Mouse (Mus musculus) C2C12 (cell line): ENCODE measurements around the gene A3galt2. TPM values are rescaled to one million over a fixed set of nuclear protein-coding genes. Genes with fewer than 3 reads are reported as not detected.

Source experiments
- H3K27me3 ChIP-seq: one replicate; pipeline ENCODE4 v1.6.1; 2011; ENCODE audit not compliant: control insufficient read depth, insufficient read depth, insufficient read length
- H3K36me3 ChIP-seq: one replicate; pipeline ENCODE4 v1.6.1; 2011; ENCODE audit not compliant: control insufficient read depth, insufficient read depth
- H3K4me3 ChIP-seq: one replicate; pipeline ENCODE4 v1.5.1; 2011; ENCODE audit warnings: mild to moderate bottlenecking, control low read depth; ENCODE audit not compliant: poor library complexity, insufficient read depth, severe bottlenecking
- H3K79me2 ChIP-seq: one replicate; pipeline ENCODE4 v1.6.1; 2011; ENCODE audit not compliant: control insufficient read depth, insufficient read depth
- H3K79me3 ChIP-seq: one replicate; pipeline ENCODE4 v1.6.1; 2011; ENCODE audit warnings: low read depth, control low read depth
- H3ac ChIP-seq: one replicate; pipeline ENCODE3; 2011; ENCODE audit warnings: low read depth; ENCODE audit not compliant: control insufficient read depth, insufficient read length
- CEBPB ChIP-seq: IDR thresholded peaks from one replicate; pipeline ENCODE4 v1.6.1; 2011; ENCODE audit warnings: low read depth, mild to moderate bottlenecking, control low read depth, moderate library complexity
- CTCF ChIP-seq: IDR thresholded peaks from one replicate; pipeline ENCODE4 v1.5.1; 2011; ENCODE audit not compliant: control insufficient read depth, insufficient read depth, insufficient read length
- FOSL1 ChIP-seq: IDR thresholded peaks from one replicate; pipeline ENCODE4 v1.8.0; 2011; ENCODE audit warnings: mild to moderate bottlenecking, low read length; ENCODE audit not compliant: poor library complexity, insufficient read depth, severe bottlenecking
- MAX ChIP-seq: IDR thresholded peaks from one replicate; pipeline ENCODE4 v1.6.1; 2011; ENCODE audit warnings: mild to moderate bottlenecking, control low read depth
- MYOD1 ChIP-seq: IDR thresholded peaks from one replicate; pipeline ENCODE4 v1.6.1; 2011; ENCODE audit warnings: low read depth; ENCODE audit not compliant: control insufficient read depth, insufficient read length
- MYOG ChIP-seq: IDR thresholded peaks from one replicate; pipeline ENCODE4 v1.6.1; 2011; ENCODE audit not compliant: control insufficient read depth, insufficient read length; ENCODE audit errors: extremely low read depth
- USF1 ChIP-seq: IDR thresholded peaks from one replicate; pipeline ENCODE4 v1.6.1; 2011; ENCODE audit warnings: low read depth, mild to moderate bottlenecking, control low read depth, moderate library complexity
- polyA plus RNA-seq: library from polyadenylated mRNA; unstranded; fragments of >200 nt; fragmentation: generic; extraction: Trizol; gene quantifications from one replicate; pipeline ENCODE4 v1.2.1, GENCODE M21; 2012; ENCODE audit warnings: missing spikeins

The A3galt2 gene
- polyA plus RNA-seq, 1 experiment, result 0.15 TPM

DNA sequence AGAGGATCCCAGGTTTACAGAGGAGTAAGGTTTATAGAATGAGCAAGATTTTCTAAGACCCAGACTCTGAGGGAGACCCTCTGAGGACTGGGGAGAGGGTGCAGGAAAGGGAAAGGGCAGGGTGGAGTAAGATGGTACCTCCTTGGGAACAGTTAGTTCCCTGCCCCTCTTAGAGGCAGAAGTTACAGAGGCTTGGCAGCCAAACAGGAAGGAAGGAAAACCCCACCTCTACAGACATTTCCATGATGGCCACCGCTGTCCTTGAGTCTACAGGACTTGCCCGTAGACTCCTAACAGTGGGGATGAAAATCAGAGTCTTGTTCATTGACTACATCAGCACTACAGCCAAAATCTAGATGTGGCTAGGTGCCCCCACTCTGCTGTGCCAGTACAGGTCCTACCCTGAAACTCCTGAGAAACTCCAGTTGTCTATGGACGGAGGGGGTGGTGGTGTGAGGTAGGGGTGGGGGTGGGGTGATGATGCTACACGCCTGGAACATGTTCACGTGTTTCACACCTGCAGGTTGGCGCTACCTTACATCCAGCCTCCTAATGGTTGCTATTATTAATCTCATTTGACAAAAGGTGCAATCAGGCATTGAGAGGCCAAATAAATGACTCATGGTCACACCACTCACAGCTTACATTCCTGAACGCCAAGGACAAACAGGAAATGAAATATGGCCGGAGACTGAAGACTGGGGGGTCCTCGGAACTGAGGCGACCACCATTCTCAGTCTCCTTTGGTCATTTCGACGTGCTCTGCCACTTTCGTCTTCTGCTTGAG is 14.6 kb downstream of the A3galt2 start:
- H3K27me3 ChIP-seq, result no peaks in the 10 kb centered on the region
- no peaks in the 10 kb centered on the region for H3K79me2 ChIP-seq
- TF ChIP-seq MYOD1, result no peak
- TF ChIP-seq FOSL1, result no peak
- TF ChIP-seq MAX, result no peak
- no peak for TF ChIP-seq CEBPB
- no peak for TF ChIP-seq CTCF
- TF ChIP-seq USF1, result no peak
- TF ChIP-seq MYOG, result no peak
- no peaks in the 10 kb centered on the region for H3K79me3 ChIP-seq
- no peaks in the 10 kb centered on the region for H3K36me3 ChIP-seq
- no peak overlapping the region for H3K4me3 ChIP-seq
- H3ac ChIP-seq, result no peak overlapping the region

GRCm38 (mm10) chr4:128770698-128771097 is 15.5 kb downstream of the A3galt2 start:
- TF ChIP-seq USF1 (no peak), MAX (no peak), CEBPB (no peak), MYOG (no peak), MYOD1 (no peak), FOSL1 (no peak), CTCF (no peak)
- no peaks in the 10 kb centered on the region for H3K36me3 ChIP-seq
- no peaks in the 10 kb centered on the region for H3K27me3 ChIP-seq
- no peak overlapping the region for H3ac ChIP-seq
- no peak overlapping the region for H3K4me3 ChIP-seq
- no peaks in the 10 kb centered on the region for H3K79me3 ChIP-seq
- no peaks in the 10 kb centered on the region for H3K79me2 ChIP-seq

- no peak overlapping the region for H3K4me3 ChIP-seq
- H3K27me3 ChIP-seq, result no peaks in the 10 kb centered on the region
- no peak overlapping the region for H3ac ChIP-seq
- TF ChIP-seq MAX (no peak), CTCF (no peak)
- no peaks in the 10 kb centered on the region for H3K79me2 ChIP-seq
- no peaks in the 10 kb centered on the region for H3K79me3 ChIP-seq
- H3K36me3 ChIP-seq, result no peaks in the 10 kb centered on the region
Measured at GRCm38 (mm10) chr4:128773820-128774219, 18.7 kb downstream of the A3galt2 start.

GRCm38 (mm10) chr4:128774467-128774866 is 19.3 kb downstream of the A3galt2 start:
- Histone ChIP-seq H3K27me3 (no peaks in the 10 kb centered on the region), H3K36me3 (no peaks in the 10 kb centered on the region), H3K79me3 (no peaks in the 10 kb centered on the region), H3ac (no peak overlapping the region), H3K79me2 (no peaks in the 10 kb centered on the region), H3K4me3 (no peak overlapping the region)
- TF ChIP-seq CEBPB (no peak), MAX (no peak), FOSL1 (no peak), CTCF (no peak), MYOG (no peak), MYOD1 (no peak)

GRCm38 (mm10) chr4:128776568-128777289 is 21.6 kb downstream of the A3galt2 start:
- no peaks in the 10 kb centered on the region for H3K79me2 ChIP-seq
- H3K79me3 ChIP-seq, result no peaks in the 10 kb centered on the region
- H3K27me3 ChIP-seq, result no peaks in the 10 kb centered on the region
- H3K4me3 ChIP-seq, result no peak overlapping the region
- TF ChIP-seq CTCF (peak; percentile 82), CEBPB (no peak)
- no peak overlapping the region for H3ac ChIP-seq
- H3K36me3 ChIP-seq, result no peaks in the 10 kb centered on the region

GRCm38 (mm10) chr4:128777593-128777992 is 22.4 kb downstream of the A3galt2 start:
- no peaks in the 10 kb centered on the region for H3K27me3 ChIP-seq
- H3K4me3 ChIP-seq, result no peak overlapping the region
- no peaks in the 10 kb centered on the region for H3K79me2 ChIP-seq
- H3K36me3 ChIP-seq, result no peaks in the 10 kb centered on the region
- no peak overlapping the region for H3ac ChIP-seq
- TF ChIP-seq CEBPB (no peak), CTCF (no peak), MYOD1 (no peak), MAX (no peak), FOSL1 (no peak), USF1 (no peak), MYOG (no peak)
- no peaks in the 10 kb centered on the region for H3K79me3 ChIP-seq
